Mouse (Mus musculus) frontal cortex, adult (tissue): ENCODE measurements at regions not wholly inside any gene's neighbourhood (a gene's known extent, or its start where the extent isn't known, plus 50 kb on each side); places are given as distances from the start of the nearest gene placed in this dataset.

Experiments used
- ATAC-seq: cut with Nextera tagmentation; 2 replicates; pipeline ENCODE4 v1.9.2; 2017; ENCODE audit warnings: mild to moderate bottlenecking, moderate library complexity, mixed read lengths; ENCODE audit not compliant: low TSS enrichment

DNA sequence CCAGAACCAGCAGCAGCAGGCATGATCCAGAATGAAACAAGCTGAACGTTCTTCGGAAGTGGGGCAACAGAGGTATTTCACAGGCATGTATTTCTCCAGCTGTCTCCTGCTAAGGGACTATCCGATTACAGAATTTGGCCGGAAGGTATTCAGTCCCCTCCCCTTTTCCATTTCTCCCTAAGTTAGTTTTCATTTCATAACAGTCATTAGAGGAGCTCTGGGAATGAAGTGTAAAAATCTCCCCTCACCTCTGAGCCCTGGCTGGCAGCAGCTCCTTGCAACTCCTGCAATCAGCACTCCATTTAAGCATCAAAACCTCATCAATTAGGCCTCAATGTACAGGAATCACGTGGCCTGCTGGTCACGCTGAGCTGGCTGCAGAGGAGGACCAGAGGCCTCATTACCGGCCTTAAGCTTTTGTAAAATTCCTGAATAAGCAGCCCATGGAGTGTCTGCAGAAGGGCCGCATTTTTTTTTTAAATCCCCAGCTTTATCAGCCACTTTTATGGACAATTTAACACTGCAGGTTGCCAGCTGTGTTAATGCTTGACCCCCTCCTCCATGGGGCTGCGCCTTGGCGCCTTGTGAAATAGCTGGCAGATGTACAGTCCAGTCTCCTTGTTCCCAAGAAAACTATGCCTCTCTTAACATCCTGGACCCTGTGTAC, 456.1 kb upstream of the Kirrel3 start:
- no peak for ATAC-seq

DNA sequence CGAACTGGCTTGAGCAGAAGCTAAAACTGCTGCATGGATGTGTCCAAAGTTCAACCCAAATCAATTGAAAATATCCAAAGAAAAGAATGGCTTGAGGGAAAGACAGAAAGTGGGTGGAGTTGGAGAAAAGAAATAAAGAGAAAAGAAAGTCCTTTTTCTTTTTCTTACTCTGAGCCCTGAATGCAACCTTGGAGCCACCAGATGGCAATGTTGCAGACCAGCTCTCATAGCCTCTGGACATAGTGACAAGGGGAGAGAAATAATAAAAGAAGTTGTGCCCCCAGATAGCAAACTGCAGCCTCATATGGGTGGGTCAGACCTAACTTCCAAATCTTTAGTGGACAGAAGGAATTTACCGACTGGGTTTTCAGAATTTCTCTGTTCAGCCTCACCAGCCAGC, 431.3 kb upstream of the Kirrel3 start:
- peak; percentile 69 for ATAC-seq
